Mouse (Mus musculus) cerebellum, adult 2 months (tissue): ENCODE measurements around the gene St6galnac3.

Source experiments
- CTCF ChIP-seq: fragments of 200-500 bp; IDR thresholded peaks from 2 replicates; pipeline ENCODE4 v1.5.1; 2011; ENCODE audit warnings: low read depth, mild to moderate bottlenecking, control low read depth, low read length, moderate library complexity, borderline replicate concordance; ENCODE audit not compliant: insufficient read depth
- POLR2A ChIP-seq: fragments of 200-500 bp; IDR thresholded peaks from 2 replicates; pipeline ENCODE4 v1.6.1; 2011; ENCODE audit warnings: low read length, control low read depth, borderline replicate concordance; ENCODE audit not compliant: insufficient read depth

- TF ChIP-seq CTCF (no peak), POLR2A (no peak)
Measured at GRCm38 (mm10) chr3:153305153-153305552, 419.8 kb downstream of the St6galnac3 start.
